Mouse (Mus musculus): ENCODE results near the gene Rab26. TPM values are rescaled to one million over a fixed set of nuclear protein-coding genes. Genes with fewer than 3 reads are reported as not detected.

Rab26 gene
- polyA plus RNA-seq, 1 experiment from 2014 or later: 2.6 TPM

- H3K36me3 ChIP-seq (replicated peaks): peaks cover 19% of the 10 kb centered on the region
- WGBS: 84% methylated on average over 1 of the region's 1 CpGs
- no peak overlapping the region for H3K4me3 ChIP-seq
- H3K27ac ChIP-seq (replicated peaks): no peak overlapping the region
- no peaks in the 10 kb centered on the region for H3K9me3 ChIP-seq
- peaks cover 1% of the 10 kb centered on the region; the same call in 1 of the 2 replicates for H3K27me3 ChIP-seq (replicated peaks; ENCODE audit: low read depth, poor library complexity, severe bottlenecking)
- 0 out of 2 replicates have a peak, but pooled peaks cover 10% of the 10 kb centered on the region for H3K4me1 ChIP-seq
- no peak for DNase-seq (ENCODE audit: low spot score)
Measured at GRCm38 (mm10) chr17:24496026-24496425, 38.0 kb downstream of the Rab26 start.

DNA sequence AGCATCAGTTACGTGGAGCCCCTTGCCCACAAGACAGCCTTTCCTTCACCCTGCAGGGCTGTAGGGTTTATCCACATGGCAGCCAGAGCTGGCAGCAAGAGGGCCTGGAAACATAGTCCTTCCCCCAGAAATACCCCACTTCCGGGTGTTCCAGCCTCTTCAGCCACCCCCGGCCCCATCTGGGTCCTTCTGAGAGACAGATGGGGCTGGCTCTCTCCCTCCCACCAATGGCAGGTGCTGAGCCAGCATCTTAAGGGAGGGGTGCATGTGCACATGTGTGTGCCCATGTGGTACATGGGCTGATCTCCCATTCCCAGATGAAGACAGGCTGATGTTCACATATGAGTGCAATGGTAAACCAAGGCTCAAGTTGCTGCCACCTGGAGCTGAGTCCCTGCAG lies 38.6 kb downstream of the Rab26 start:
- DNase-seq (ENCODE audit: low spot score): no peak
- Histone ChIP-seq H3K27ac (replicated peaks) (no peak overlapping the region), H3K27me3 (replicated peaks; ENCODE audit: low read depth, poor library complexity, severe bottlenecking) (peaks cover 7% of the 10 kb centered on the region), H3K36me3 (replicated peaks) (peaks cover 13% of the 10 kb centered on the region), H3K9me3 (no peaks in the 10 kb centered on the region), H3K4me3 (no peak overlapping the region), H3K4me1 (0 out of 2 replicates have a peak, but pooled peaks cover 10% of the 10 kb centered on the region)
- WGBS: 87% methylated on average over 3 of the region's 3 CpGs

GRCm38 (mm10) chr17:24494627-24495335 lies 39.2 kb downstream of the Rab26 start:
- H3K27ac ChIP-seq (replicated peaks): no peak overlapping the region
- 39% methylated on average over 2 of the region's 2 CpGs for WGBS
- H3K4me1 ChIP-seq: peaks cover 16% of the 10 kb centered on the region
- peaks cover 14% of the 10 kb centered on the region for H3K27me3 ChIP-seq (replicated peaks; ENCODE audit: low read depth, poor library complexity, severe bottlenecking)
- peaks cover 13% of the 10 kb centered on the region for H3K36me3 ChIP-seq (replicated peaks)
- no peak overlapping the region for H3K4me3 ChIP-seq
- H3K9me3 ChIP-seq: no peaks in the 10 kb centered on the region
- peak; percentile 62 for DNase-seq (ENCODE audit: low spot score)

DNA sequence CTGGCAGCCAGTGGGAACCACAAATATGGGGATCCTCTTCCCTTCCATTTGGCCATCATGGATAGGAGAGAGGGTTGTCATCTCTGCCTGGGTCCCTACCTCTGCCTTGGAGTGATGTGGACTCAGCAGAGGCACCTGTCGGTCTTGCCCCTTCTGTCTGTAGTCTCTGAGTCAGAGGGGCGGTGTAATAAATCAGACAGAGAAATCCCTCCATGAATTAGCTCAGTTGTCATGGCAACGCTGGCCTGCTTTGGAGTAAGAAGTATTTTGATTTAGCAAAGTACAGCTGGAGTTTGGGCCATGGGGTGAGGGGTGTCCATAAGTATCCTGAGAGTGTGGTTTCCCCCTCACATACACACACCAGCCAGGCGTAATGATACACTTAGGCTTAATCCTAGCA lies 43.6 kb downstream of the Rab26 start:
- peaks cover 53% of the 10 kb centered on the region for H3K27me3 ChIP-seq (replicated peaks; ENCODE audit: low read depth, poor library complexity, severe bottlenecking)

GRCm38 (mm10) chr17:24489265-24490030 lies 44.6 kb downstream of the Rab26 start:
- Histone ChIP-seq H3K4me1 (peaks cover 32% of the 10 kb centered on the region), H3K27me3 (replicated peaks; ENCODE audit: low read depth, poor library complexity, severe bottlenecking) (peaks cover 56% of the 10 kb centered on the region), H3K4me3 (peak overlapping the region; percentile 88), H3K36me3 (replicated peaks) (no peaks in the 10 kb centered on the region), H3K27ac (replicated peaks) (peak overlapping the region; percentile 85), H3K9me3 (no peaks in the 10 kb centered on the region)
- 21% methylated on average over 19 of the region's 19 CpGs for WGBS
- DNase-seq (ENCODE audit: low spot score): no peak

More for the DNA sequence above, 43.6 kb downstream of the Rab26 start:
- Histone ChIP-seq H3K9me3 (no peaks in the 10 kb centered on the region), H3K36me3 (replicated peaks) (no peaks in the 10 kb centered on the region), H3K4me1 (peaks cover 34% of the 10 kb centered on the region), H3K4me3 (no peak overlapping the region), H3K27ac (replicated peaks) (no peak overlapping the region)
- no peak for DNase-seq (ENCODE audit: low spot score)
- 84% methylated on average over 4 of the region's 4 CpGs for WGBS

DNA sequence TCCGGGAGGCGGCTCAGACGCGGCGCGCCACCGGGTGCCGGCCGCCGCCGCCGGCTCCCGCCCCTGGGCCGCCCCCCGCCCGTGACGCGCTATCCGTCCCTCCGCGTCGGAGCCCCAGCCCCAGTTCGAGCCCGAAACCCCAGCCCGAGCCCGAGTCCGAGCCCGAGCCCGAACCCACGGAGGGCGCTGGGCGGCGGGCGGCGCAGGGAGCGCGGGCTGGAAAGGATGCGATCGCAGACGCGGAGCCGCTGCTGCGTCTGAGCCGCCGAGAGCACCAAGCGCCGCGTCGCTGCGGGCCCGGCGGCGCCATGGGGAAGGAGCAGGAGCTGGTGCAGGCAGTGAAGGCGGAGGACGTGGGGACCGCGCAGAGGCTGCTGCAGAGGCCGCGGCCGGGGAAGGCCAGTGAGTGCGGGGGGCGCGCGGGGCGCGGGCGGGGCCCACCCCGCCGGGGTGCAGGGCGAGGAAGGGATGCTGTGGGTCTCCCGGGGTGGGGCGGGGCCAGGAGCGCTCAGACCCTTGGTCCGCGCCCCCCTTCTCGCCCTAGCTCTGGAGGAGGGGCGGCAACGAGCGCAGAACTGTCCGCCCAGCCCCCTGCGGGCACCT lies 45.2 kb downstream of the Rab26 start:
- WGBS: under 1% methylated on average over 81 of the region's 81 CpGs
- Histone ChIP-seq H3K27ac (replicated peaks) (peak overlapping the region; percentile 85), H3K4me3 (peak overlapping the region; percentile 88), H3K36me3 (replicated peaks) (no peaks in the 10 kb centered on the region), H3K4me1 (peaks cover 32% of the 10 kb centered on the region), H3K9me3 (no peaks in the 10 kb centered on the region), H3K27me3 (replicated peaks; ENCODE audit: low read depth, poor library complexity, severe bottlenecking) (peaks cover 56% of the 10 kb centered on the region)
- DNase-seq (ENCODE audit: low spot score): peak; percentile 74

DNA sequence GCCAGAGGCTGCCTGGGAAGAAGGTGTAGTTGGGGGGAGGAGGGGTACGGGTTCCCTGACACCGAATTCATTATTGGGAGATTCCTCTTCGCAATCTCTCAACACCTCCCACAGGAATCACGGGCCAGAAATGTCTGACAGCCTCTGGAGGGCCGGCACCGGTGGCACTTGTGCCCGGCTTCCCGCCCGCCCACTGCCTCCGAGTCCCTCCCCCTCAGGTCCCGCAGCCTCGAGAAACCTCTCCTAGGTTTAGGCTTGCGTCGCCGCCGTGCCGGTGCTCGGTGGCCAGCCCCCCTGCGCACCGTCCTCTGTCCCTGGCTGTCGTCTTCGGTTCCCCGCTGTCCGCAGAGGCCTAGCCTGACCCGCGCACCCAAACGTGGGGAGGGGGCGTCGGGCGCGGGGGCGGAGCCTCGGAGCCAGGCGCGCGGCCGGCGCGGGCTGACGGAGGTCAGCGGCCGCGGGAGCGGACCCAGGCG lies 45.8 kb downstream of the Rab26 start, which contains the start of gene Caskin1:
Gene Caskin1 (plus strand): TSS at position 416 of the 476 bp plus-strand sequence.
- WGBS: under 1% methylated on average over 45 of the region's 45 CpGs
- Histone ChIP-seq H3K4me3 (peak within 1 kb of the TSS; percentile 88), H3K36me3 (replicated peaks) (no peaks in the 10 kb centered on the region), H3K27ac (replicated peaks) (peak within 1 kb of the TSS; percentile 85), H3K9me3 (no peaks in the 10 kb centered on the region), H3K4me1 (peaks cover 32% of the 10 kb centered on the region), H3K27me3 (replicated peaks; ENCODE audit: low read depth, poor library complexity, severe bottlenecking) (peaks cover 56% of the 10 kb centered on the region)
- peak; percentile 63 for DNase-seq (ENCODE audit: low spot score)

GRCm38 (mm10) chr17:24485090-24485860 lies 48.7 kb downstream of the Rab26 start:
- Histone ChIP-seq H3K27ac (replicated peaks) (no peak overlapping the region), H3K36me3 (replicated peaks) (no peaks in the 10 kb centered on the region), H3K4me3 (peak overlapping the region; percentile 17; the same call in 1 of the 2 replicates), H3K27me3 (replicated peaks; ENCODE audit: low read depth, poor library complexity, severe bottlenecking) (peaks cover 48% of the 10 kb centered on the region), H3K4me1 (peaks cover 32% of the 10 kb centered on the region), H3K9me3 (no peaks in the 10 kb centered on the region)
- WGBS: 47% methylated on average over 11 of the region's 11 CpGs
- peak; percentile 48 for DNase-seq (ENCODE audit: low spot score)

- Histone ChIP-seq H3K27me3 (replicated peaks; ENCODE audit: low read depth, poor library complexity, severe bottlenecking) (peaks cover 32% of the 10 kb centered on the region), H3K9me3 (no peaks in the 10 kb centered on the region), H3K4me1 (peaks cover 24% of the 10 kb centered on the region), H3K36me3 (replicated peaks) (no peaks in the 10 kb centered on the region), H3K27ac (replicated peaks) (no peak overlapping the region), H3K4me3 (no peak overlapping the region)
- WGBS: 89% methylated on average over 3 of the region's 3 CpGs
- no peak for DNase-seq (ENCODE audit: low spot score)
Measured at GRCm38 (mm10) chr17:24483495-24483894, 50.5 kb downstream of the Rab26 start.

DNA sequence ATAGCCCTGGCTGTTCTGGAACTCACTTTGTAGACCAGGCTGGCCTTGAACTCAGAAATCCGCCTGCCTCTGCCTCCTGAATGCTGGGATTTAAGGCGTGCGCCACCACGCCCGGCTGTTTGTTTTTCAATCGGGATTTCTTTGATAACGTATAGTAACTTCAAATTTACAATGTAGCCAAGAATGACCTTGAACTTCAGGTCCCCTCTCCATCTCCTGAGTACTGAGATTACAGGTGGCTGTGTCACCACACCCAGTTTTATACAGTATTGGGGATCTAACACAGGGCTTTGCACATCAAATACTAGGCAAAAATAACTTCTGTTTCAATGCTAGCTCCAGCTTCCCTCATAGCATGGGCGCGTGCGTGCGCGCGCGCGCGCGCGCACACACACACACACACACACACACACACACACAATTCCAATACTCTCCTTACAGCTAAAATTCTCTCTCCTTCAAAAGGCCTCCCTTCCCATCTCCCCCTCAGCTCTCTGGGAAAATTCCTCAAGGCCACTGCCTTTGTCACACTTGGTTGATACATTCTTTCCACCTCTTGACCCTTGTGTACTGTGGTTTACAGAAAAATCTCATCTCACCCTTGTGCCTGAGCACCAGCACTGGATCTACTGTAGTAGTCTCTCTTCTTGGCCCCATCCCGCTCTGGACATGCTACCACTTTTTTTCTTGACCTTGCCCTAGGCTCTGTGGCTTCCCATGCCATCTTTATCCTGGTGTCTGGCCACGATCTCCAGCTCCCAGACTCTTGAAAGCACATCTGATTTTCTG lies 52.8 kb downstream of the Rab26 start:
- peaks cover 19% of the 10 kb centered on the region for H3K36me3 ChIP-seq (replicated peaks)
- H3K27ac ChIP-seq (replicated peaks): no peak overlapping the region
- WGBS: 94% methylated on average over 20 of the region's 20 CpGs
- no peak for DNase-seq (ENCODE audit: low spot score)
- H3K4me3 ChIP-seq: no peak overlapping the region
- peaks cover 11% of the 10 kb centered on the region for H3K27me3 ChIP-seq (replicated peaks; ENCODE audit: low read depth, poor library complexity, severe bottlenecking)
- peaks cover 27% of the 10 kb centered on the region for H3K4me1 ChIP-seq
- H3K9me3 ChIP-seq: no peaks in the 10 kb centered on the region

DNA sequence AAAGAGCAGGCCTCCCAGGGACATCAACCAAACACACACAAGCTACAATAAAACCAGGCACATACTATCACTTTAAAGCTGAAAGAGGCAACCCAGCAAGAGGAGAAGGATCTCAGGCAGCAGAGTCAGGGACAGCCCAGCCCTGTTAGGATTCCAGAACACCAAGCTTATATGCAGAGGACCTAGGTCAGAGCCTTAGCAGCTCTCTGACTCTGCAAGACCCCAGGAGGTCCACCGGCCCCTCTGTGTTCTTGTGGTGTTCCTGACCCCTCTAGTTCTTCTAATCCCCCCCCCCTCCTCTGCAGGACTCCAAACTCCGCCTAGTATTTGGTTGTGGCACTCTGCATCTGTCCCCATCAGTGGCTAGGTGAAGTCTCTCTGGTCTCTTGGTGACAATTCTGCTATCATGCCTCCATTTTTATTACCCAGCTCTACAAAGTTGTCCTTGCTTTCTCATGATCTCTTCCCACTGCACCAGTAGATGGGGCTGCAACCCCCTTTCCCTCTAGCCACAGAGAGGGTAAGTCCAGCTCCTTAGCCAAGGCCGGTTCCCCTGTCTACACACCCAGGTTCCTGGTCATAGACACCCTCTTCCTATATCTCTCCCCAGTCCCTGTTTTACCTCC lies 53.7 kb downstream of the Rab26 start:
- H3K27ac ChIP-seq (replicated peaks): 0 out of 2 replicates have a peak overlapping the region, but pooled peaks have one; percentile 25
- H3K4me1 ChIP-seq: peaks cover 23% of the 10 kb centered on the region
- 51% methylated on average over 3 of the region's 3 CpGs for WGBS
- no peaks in the 10 kb centered on the region for H3K9me3 ChIP-seq
- H3K4me3 ChIP-seq: peak overlapping the region; percentile 87; the same call in 1 of the 2 replicates
- DNase-seq (ENCODE audit: low spot score): no peak
- H3K27me3 ChIP-seq (replicated peaks; ENCODE audit: low read depth, poor library complexity, severe bottlenecking): peaks cover 2% of the 10 kb centered on the region; the same call in 1 of the 2 replicates
- peaks cover 28% of the 10 kb centered on the region for H3K36me3 ChIP-seq (replicated peaks)

Measured in embryonic facial prominence, embryonic 10.5 days (tissue).